Mouse (Mus musculus) left cerebral cortex, adult 11 months (tissue): ENCODE results near the gene Asphd1.
"Not testable (repeated sequence)": the region's sequence is repeated elsewhere in the genome, so short reads cannot be mapped to it uniquely, and the experiment has no call there.

Source experiments
- DNase-seq: peaks from one replicate; pipeline ENCODE4 v3.0.0; 2022; ENCODE audit warnings: low spot score

Gene Asphd1

GRCm38 (mm10) chr7:126950647-126951615, 1.5 kb upstream of the Asphd1 start:
- no peak for DNase-seq

GRCm38 (mm10) chr7:126949793-126950646, 638 bp upstream of the Asphd1 start, which contains the start of gene Sez6l2:
TSS of gene Sez6l2 (plus strand) at chr7:126950563.
- DNase-seq = peak; percentile 75

- no peak for DNase-seq
Measured at GRCm38 (mm10) chr7:126948626-126949025, 756 bp downstream of the Asphd1 start.

- DNase-seq = no peak
Measured at GRCm38 (mm10) chr7:126946530-126946929, 2.9 kb downstream of the Asphd1 start.

GRCm38 (mm10) chr7:126941801-126942200, 7.6 kb downstream of the Asphd1 start:
- no peak for DNase-seq

GRCm38 (mm10) chr7:126941171-126941570, 8.2 kb downstream of the Asphd1 start:
- DNase-seq = no peak

GRCm38 (mm10) chr7:126932652-126933051, 16.7 kb downstream of the Asphd1 start:
- DNase-seq = no peak

- DNase-seq = no peak
Measured at GRCm38 (mm10) chr7:126929046-126929445, 20.3 kb downstream of the Asphd1 start.

- DNase-seq = peak; percentile 87
Measured at GRCm38 (mm10) chr7:126928384-126929037, 20.9 kb downstream of the Asphd1 start, which contains the start of gene Kctd13. TSS of gene Kctd13 (plus strand) at chr7:126928879.

GRCm38 (mm10) chr7:126926299-126926698, 23.1 kb downstream of the Asphd1 start:
- no peak for DNase-seq

GRCm38 (mm10) chr7:126923999-126924398, 25.4 kb downstream of the Asphd1 start:
- DNase-seq = no peak

GRCm38 (mm10) chr7:126922624-126923060, 26.7 kb downstream of the Asphd1 start, which contains the start of gene Tmem219:
TSS of gene Tmem219 (minus strand) at chr7:126922917.
- no peak for DNase-seq

- DNase-seq = no peak
Measured at GRCm38 (mm10) chr7:126921563-126921962, 27.8 kb downstream of the Asphd1 start.

- no peak for DNase-seq
Measured at GRCm38 (mm10) chr7:126919973-126920372, 29.4 kb downstream of the Asphd1 start.

GRCm38 (mm10) chr7:126918356-126918755, 31.0 kb downstream of the Asphd1 start:
- DNase-seq = not testable (repeated sequence)

- no peak for DNase-seq
Measured at GRCm38 (mm10) chr7:126914844-126915243, 34.5 kb downstream of the Asphd1 start.

GRCm38 (mm10) chr7:126905590-126905989, 43.8 kb downstream of the Asphd1 start:
- DNase-seq = no peak

- not testable (repeated sequence) for DNase-seq
Measured at GRCm38 (mm10) chr7:126899781-126900180, 49.6 kb downstream of the Asphd1 start.

- peak; percentile 87 for DNase-seq
Measured at GRCm38 (mm10) chr7:126898102-126898990, 51.0 kb downstream of the Asphd1 start.

GRCm38 (mm10) chr7:126897390-126898101, 51.8 kb downstream of the Asphd1 start:
- DNase-seq = no peak
